Mouse (Mus musculus) spleen, postnatal 36 days (tissue): Measurements from ENCODE around the gene Gm11060.

Source experiments
- DNase-seq, 2 experiments: peaks; one replicate each; pipeline ENCODE4 v3.0.0; 2022; ENCODE audit warnings: low spot score in 2 of 2, mixed read lengths in 1 of 2

Gm11060 gene

GRCm38 (mm10) chr2:105117669-105118068, 25.9 kb downstream of the Gm11060 start:
- no peak for DNase-seq

GRCm38 (mm10) chr2:105122216-105122615, 30.4 kb downstream of the Gm11060 start:
- no peak for DNase-seq

- DNase-seq: no peak
These were observed 31.1 kb downstream of the Gm11060 start for GRCm38 (mm10) chr2:105122886-105123285.

GRCm38 (mm10) chr2:105123431-105123830, 31.6 kb downstream of the Gm11060 start:
- DNase-seq: no peak

- no peak for DNase-seq
These were observed 32.1 kb downstream of the Gm11060 start for GRCm38 (mm10) chr2:105123881-105124280.

GRCm38 (mm10) chr2:105124391-105124790, 32.6 kb downstream of the Gm11060 start:
- DNase-seq: no peak

- no peak for DNase-seq
These were observed 33.4 kb downstream of the Gm11060 start for GRCm38 (mm10) chr2:105125205-105125604.

- no peak for DNase-seq
These were observed 33.8 kb downstream of the Gm11060 start for GRCm38 (mm10) chr2:105125641-105126040.

- DNase-seq: peak; percentile 11 to 16
These were observed 34.5 kb downstream of the Gm11060 start, which contains the start of gene Wt1 for GRCm38 (mm10) chr2:105126279-105126678. TSS of gene Wt1 (plus strand) at chr2:105126529.

GRCm38 (mm10) chr2:105126691-105127530, 35.1 kb downstream of the Gm11060 start:
- no peak for DNase-seq

GRCm38 (mm10) chr2:105127531-105128480, 36.0 kb downstream of the Gm11060 start:
- no peak for DNase-seq

GRCm38 (mm10) chr2:105128564-105128963, 36.7 kb downstream of the Gm11060 start:
- DNase-seq: no peak

- DNase-seq: no peak
These were observed 38.7 kb downstream of the Gm11060 start for GRCm38 (mm10) chr2:105130351-105131060.

- no peak for DNase-seq
These were observed 39.4 kb downstream of the Gm11060 start for GRCm38 (mm10) chr2:105131061-105131810.

GRCm38 (mm10) chr2:105131811-105132100, 39.9 kb downstream of the Gm11060 start:
- no peak for DNase-seq

- no peak for DNase-seq
These were observed 40.5 kb downstream of the Gm11060 start for GRCm38 (mm10) chr2:105132300-105132699.

GRCm38 (mm10) chr2:105132933-105133795, 41.3 kb downstream of the Gm11060 start:
- DNase-seq: no peak

GRCm38 (mm10) chr2:105134296-105134695, 42.5 kb downstream of the Gm11060 start:
- DNase-seq: no peak

- DNase-seq: no peak
These were observed 47.7 kb downstream of the Gm11060 start for GRCm38 (mm10) chr2:105139471-105139870.

- no peak for DNase-seq
These were observed 49.6 kb downstream of the Gm11060 start for GRCm38 (mm10) chr2:105141371-105141770.
